Mouse (Mus musculus): ENCODE results near the gene Rhbg. TPM values are rescaled to one million over a fixed set of nuclear protein-coding genes. Genes with fewer than 3 reads are reported as not detected.

Gene Rhbg
- polyA plus RNA-seq, 1 experiment from 2014 or later = not detected

DNA sequence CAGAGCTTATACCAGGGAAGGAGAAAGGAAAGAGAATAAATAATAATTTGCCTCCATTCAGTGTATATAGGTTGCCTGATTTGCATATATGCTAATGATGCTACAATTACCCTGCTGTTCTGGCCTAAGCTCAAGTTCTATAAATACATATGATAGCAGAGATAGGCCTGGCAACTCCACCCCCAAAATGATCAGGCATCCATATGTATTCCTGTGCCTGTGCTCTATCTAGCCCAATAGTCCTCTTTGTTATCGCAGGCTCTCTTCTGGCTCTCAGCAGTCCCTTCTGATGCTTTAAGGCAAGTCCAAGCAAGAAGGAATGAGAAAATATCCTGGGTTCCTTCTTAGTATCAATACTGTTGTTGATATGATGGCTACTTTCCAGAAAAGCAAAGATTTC, 49.8 kb downstream of the Rhbg start:
- Histone ChIP-seq H3K9ac (ENCODE audit: low read length) (peak overlapping the region; percentile 45; the same call in 1 of the 2 replicates), H3K9me3 (ENCODE audit: control insufficient read depth, low read length) (no peaks in the 10 kb centered on the region), H3K4me2 (peak overlapping the region; percentile 11; the same call in 1 of the 2 replicates), H3K4me3 (ENCODE audit: low read depth, low read length) (no peak overlapping the region), H3K27me3 (ENCODE audit: control insufficient read depth, insufficient read depth, low read length) (peaks cover 98% of the 10 kb centered on the region), H3K36me3 (ENCODE audit: control insufficient read depth, insufficient read depth, low read length) (no peaks in the 10 kb centered on the region), H3K4me1 (ENCODE audit: control insufficient read depth, insufficient read depth, low read length) (peaks cover 44% of the 10 kb centered on the region), H3K27ac (ENCODE audit: low read depth, low read length) (peak overlapping the region; percentile 89)
- ATAC-seq (ENCODE audit: low FRiP score) (no peak), DNase-seq (ENCODE audit: low spot score, missing footprints) (peak; percentile 84)
- 9% methylated on average over 1 of the region's 1 CpGs for WGBS

DNA sequence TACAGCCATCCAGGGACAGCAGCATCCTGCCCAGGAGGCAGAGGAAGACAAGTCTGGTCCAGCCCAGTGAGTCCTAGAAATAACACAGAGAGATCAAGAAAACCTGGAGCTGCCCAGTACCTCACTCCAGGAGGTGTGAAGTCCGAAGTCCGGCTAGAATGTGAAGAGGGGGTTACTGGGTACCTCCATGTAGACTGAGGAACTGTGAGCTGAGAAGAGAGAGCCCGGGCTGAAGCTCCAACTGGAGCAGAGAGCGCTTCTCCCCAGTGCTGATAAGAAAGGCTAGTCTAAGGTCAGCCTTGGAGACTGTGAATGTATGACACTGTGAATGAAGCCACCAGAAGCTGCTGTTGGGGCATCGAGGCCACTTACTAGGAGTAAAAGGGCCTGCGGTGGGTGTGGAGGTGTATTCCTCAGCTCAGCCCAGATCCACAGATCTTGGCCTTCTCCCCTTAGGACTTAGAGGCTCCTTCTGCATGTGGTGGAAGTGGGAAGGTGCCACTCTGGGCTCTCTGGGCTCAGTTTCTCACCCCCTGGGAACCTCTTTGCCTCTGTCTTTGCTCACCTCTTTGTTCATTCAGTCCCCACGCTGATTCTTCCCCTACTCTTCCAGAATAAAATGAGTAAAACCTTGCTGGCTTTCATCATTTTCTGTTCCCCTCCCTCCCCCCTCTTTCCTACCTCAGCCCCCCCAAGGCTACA, 50.4 kb downstream of the Rhbg start:
- no peak overlapping the region for H3K4me2 ChIP-seq
- no peak overlapping the region for H3K4me3 ChIP-seq (ENCODE audit: low read depth, low read length)
- H3K36me3 ChIP-seq (ENCODE audit: control insufficient read depth, insufficient read depth, low read length) = no peaks in the 10 kb centered on the region
- peak overlapping the region; percentile 45; the same call in 1 of the 2 replicates for H3K9ac ChIP-seq (ENCODE audit: low read length)
- H3K9me3 ChIP-seq (ENCODE audit: control insufficient read depth, low read length) = no peaks in the 10 kb centered on the region
- H3K27me3 ChIP-seq (ENCODE audit: control insufficient read depth, insufficient read depth, low read length) = peaks cover 98% of the 10 kb centered on the region
- ATAC-seq (ENCODE audit: low FRiP score) (no peak), DNase-seq (ENCODE audit: low spot score, missing footprints) (peak; percentile 89)
- 3% methylated on average over 7 of the region's 7 CpGs for WGBS
- peak overlapping the region; percentile 89 for H3K27ac ChIP-seq (ENCODE audit: low read depth, low read length)
- H3K4me1 ChIP-seq (ENCODE audit: control insufficient read depth, insufficient read depth, low read length) = peaks cover 38% of the 10 kb centered on the region

DNA sequence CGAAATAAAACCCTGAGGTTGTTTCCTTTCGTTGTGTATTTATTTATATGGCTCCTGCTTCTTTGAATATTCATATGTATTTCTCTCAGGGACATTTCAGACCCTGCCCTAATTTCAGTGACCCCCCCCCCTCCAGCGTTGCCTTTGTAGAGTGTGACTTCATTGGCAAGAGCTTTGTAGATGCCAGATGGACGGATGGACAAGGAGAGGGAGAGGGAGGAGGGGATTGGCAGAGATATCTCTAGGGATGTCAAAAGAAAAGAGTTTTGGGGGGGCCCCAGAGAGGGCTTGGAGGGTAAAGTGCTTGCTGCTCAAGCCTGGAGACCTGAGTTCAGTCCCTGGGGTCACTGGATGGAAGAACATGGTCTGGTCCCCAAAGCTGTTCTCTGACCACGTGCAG, 51.1 kb downstream of the Rhbg start:
- WGBS = 10% methylated on average over 5 of the region's 5 CpGs
- Histone ChIP-seq H3K4me1 (ENCODE audit: control insufficient read depth, insufficient read depth, low read length) (peaks cover 42% of the 10 kb centered on the region), H3K4me2 (no peak overlapping the region), H3K4me3 (ENCODE audit: low read depth, low read length) (no peak overlapping the region), H3K9me3 (ENCODE audit: control insufficient read depth, low read length) (no peaks in the 10 kb centered on the region), H3K27ac (ENCODE audit: low read depth, low read length) (no peak overlapping the region), H3K9ac (ENCODE audit: low read length) (no peak overlapping the region), H3K36me3 (ENCODE audit: control insufficient read depth, insufficient read depth, low read length) (no peaks in the 10 kb centered on the region), H3K27me3 (ENCODE audit: control insufficient read depth, insufficient read depth, low read length) (peaks cover 99% of the 10 kb centered on the region)
- no peak for DNase-seq (ENCODE audit: low spot score, missing footprints)
- no peak for ATAC-seq (ENCODE audit: low FRiP score)

DNA sequence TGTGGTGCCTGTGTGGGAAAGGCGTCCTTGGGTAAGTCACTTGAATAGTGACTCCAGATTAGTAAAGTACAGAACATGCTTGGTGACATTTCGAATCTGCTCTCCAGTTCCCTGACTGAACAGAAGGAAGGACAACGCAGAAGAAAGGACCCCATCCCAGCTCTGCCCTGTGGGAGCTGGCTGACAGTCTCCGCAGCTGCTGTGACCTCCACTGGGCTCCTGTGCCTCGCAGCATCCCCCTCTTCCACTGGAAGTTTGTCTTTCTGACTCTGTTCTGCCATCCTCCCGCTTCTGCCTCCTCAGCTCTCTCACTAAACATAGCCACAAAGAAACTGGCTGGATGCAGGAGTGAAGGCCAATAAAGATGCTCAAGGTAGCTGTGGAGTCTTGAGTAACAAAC, 51.5 kb downstream of the Rhbg start:
- no peak overlapping the region for H3K4me2 ChIP-seq
- no peaks in the 10 kb centered on the region for H3K9me3 ChIP-seq (ENCODE audit: control insufficient read depth, low read length)
- H3K27me3 ChIP-seq (ENCODE audit: control insufficient read depth, insufficient read depth, low read length) = peaks cover 99% of the 10 kb centered on the region
- ATAC-seq (ENCODE audit: low FRiP score) (no peak), DNase-seq (ENCODE audit: low spot score, missing footprints) (no peak)
- H3K27ac ChIP-seq (ENCODE audit: low read depth, low read length) = no peak overlapping the region
- H3K36me3 ChIP-seq (ENCODE audit: control insufficient read depth, insufficient read depth, low read length) = no peaks in the 10 kb centered on the region
- WGBS = 1% methylated on average over 6 of the region's 6 CpGs
- H3K4me3 ChIP-seq (ENCODE audit: low read depth, low read length) = no peak overlapping the region
- peaks cover 47% of the 10 kb centered on the region for H3K4me1 ChIP-seq (ENCODE audit: control insufficient read depth, insufficient read depth, low read length)
- H3K9ac ChIP-seq (ENCODE audit: low read length) = no peak overlapping the region

DNA sequence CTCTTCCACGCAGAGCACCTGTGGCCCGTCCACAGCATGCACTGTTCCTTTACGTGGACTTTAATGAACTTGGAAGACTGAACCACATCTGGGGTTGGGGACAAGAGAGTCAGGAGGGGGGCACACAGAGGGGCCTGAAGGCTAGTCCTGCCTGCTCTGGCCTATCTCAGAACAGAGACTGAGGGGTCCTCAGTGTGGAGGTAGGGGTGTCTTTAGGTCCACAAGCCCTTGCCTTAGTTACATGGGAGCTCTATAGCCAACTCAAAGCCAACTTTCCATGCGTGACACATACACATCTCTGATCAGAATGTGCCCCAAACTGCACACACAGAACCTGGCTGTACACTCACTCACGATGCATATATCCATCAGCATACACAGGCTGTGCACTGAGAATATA, 52.9 kb downstream of the Rhbg start:
- Histone ChIP-seq H3K9ac (ENCODE audit: low read length) (no peak overlapping the region), H3K4me3 (ENCODE audit: low read depth, low read length) (no peak overlapping the region), H3K36me3 (ENCODE audit: control insufficient read depth, insufficient read depth, low read length) (no peaks in the 10 kb centered on the region), H3K27ac (ENCODE audit: low read depth, low read length) (no peak overlapping the region), H3K4me1 (ENCODE audit: control insufficient read depth, insufficient read depth, low read length) (peaks cover 50% of the 10 kb centered on the region), H3K4me2 (peak overlapping the region; percentile 44; the same call in 1 of the 2 replicates), H3K27me3 (ENCODE audit: control insufficient read depth, insufficient read depth, low read length) (peaks cover 98% of the 10 kb centered on the region), H3K9me3 (ENCODE audit: control insufficient read depth, low read length) (no peaks in the 10 kb centered on the region)
- DNase-seq (ENCODE audit: low spot score, missing footprints) = peak; percentile 93
- ATAC-seq (ENCODE audit: low FRiP score) = no peak
- WGBS = 11% methylated on average over 5 of the region's 5 CpGs

DNA sequence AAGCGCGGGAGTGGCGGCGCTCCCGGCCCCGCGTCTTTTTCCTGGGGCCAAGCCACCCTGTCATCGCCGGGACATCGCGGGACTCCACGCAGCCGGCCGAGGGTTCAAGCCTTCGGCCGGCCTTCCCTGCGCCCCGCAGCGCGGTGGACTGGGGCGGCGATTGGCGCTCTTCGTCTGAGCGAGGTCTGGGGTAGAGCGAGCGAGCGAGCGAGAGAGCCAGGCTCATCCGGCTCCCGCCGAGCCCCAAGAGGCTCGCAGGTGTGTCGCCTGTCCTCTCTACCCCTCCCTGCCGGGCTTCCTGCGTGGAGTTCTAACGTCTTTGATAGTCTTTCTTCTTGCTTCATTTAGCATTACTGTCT, 53.6 kb downstream of the Rhbg start:
- peak overlapping the region; percentile 44 for H3K4me2 ChIP-seq
- ATAC-seq (ENCODE audit: low FRiP score) = no peak
- under 1% methylated on average over 32 of the region's 37 CpGs for WGBS
- peak overlapping the region; percentile 30 for H3K4me3 ChIP-seq (ENCODE audit: low read depth, low read length)
- peaks cover 44% of the 10 kb centered on the region for H3K4me1 ChIP-seq (ENCODE audit: control insufficient read depth, insufficient read depth, low read length)
- no peaks in the 10 kb centered on the region for H3K9me3 ChIP-seq (ENCODE audit: control insufficient read depth, low read length)
- H3K27me3 ChIP-seq (ENCODE audit: control insufficient read depth, insufficient read depth, low read length) = peaks cover 98% of the 10 kb centered on the region
- no peak overlapping the region; the same call in 1 of the 2 replicates for H3K27ac ChIP-seq (ENCODE audit: low read depth, low read length)
- H3K36me3 ChIP-seq (ENCODE audit: control insufficient read depth, insufficient read depth, low read length) = no peaks in the 10 kb centered on the region
- H3K9ac ChIP-seq (ENCODE audit: low read length) = peak overlapping the region; percentile 63
- DNase-seq (ENCODE audit: low spot score, missing footprints) = peak; percentile 91

DNA sequence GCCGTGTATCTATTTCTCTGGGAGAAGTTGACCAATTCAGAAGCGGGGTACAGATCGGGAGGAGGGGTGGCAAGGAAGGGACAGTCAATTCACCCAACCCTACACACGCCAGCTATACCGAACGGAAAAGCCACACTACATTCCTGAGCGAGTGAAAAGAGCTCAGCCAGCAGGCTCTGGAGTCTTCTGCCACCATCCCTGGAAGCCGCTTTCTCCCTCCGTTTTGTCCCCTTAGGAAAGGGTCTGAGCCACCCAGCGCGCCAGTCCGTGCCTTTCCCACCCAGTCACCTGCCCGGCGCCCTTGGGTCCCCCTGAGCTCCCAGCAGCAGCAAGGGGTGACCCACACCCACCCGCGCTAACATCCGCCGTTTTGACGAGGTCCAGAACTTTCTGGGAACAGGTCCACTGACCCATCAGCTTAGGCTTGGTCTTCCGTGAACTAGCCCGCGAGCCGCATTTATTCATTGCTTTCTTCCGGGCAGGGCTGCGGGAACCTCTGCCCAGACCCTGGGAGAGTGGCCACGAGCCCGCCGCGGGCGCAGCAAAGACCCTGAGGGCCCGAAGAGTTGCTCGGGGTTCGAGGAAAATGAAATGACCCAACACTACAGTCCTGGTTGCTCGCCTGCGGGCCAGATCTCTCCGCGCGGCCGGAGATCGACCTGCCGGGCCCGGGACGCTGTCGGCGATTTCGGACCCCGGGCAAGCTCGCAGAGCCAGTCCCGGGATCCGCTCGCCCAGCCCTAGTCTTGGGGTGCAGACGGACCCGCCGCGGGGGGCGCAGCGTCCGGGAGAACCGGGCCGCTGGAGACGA, 54.1 kb downstream of the Rhbg start:
- Histone ChIP-seq H3K27me3 (ENCODE audit: control insufficient read depth, insufficient read depth, low read length) (peaks cover 98% of the 10 kb centered on the region), H3K36me3 (ENCODE audit: control insufficient read depth, insufficient read depth, low read length) (no peaks in the 10 kb centered on the region), H3K4me3 (ENCODE audit: low read depth, low read length) (peak overlapping the region; percentile 30), H3K27ac (ENCODE audit: low read depth, low read length) (no peak overlapping the region; the same call in 1 of the 2 replicates), H3K9ac (ENCODE audit: low read length) (peak overlapping the region; percentile 63), H3K4me1 (ENCODE audit: control insufficient read depth, insufficient read depth, low read length) (peaks cover 44% of the 10 kb centered on the region), H3K4me2 (peak overlapping the region; percentile 44), H3K9me3 (ENCODE audit: control insufficient read depth, low read length) (no peaks in the 10 kb centered on the region)
- ATAC-seq (ENCODE audit: low FRiP score) (no peak), DNase-seq (ENCODE audit: low spot score, missing footprints) (peak; percentile 97)
- WGBS = under 1% methylated on average over 61 of the region's 61 CpGs

DNA sequence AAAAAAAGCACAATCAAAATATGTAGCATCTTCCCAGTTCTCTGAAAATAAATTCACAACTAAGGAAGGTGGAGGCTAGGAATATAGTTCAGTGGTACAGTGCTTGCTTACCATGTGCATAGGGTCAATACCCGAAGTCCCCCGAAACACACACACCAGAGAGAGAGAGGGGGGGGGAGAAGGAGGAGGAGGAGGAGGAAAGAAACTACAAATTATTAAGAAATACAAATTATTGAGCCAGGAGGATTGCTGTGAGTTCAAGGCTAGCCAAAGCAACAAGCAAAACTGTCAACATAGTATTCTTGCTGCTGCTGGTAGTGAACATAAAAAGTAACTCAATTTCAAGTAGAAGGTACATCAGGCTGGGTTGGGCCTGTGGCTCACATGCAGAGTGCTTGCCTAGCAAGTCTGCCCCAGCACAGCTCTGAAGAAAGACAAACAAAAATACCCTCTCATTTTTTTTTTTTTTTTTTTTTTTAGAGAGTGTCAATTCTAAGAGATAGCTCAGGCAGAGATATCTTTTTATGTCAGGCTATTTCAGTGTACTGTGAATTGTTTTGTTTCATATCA, 54.9 kb downstream of the Rhbg start:
- Histone ChIP-seq H3K36me3 (ENCODE audit: control insufficient read depth, insufficient read depth, low read length) (no peaks in the 10 kb centered on the region), H3K9me3 (ENCODE audit: control insufficient read depth, low read length) (no peaks in the 10 kb centered on the region), H3K4me3 (ENCODE audit: low read depth, low read length) (no peak overlapping the region), H3K27me3 (ENCODE audit: control insufficient read depth, insufficient read depth, low read length) (peaks cover 96% of the 10 kb centered on the region), H3K9ac (ENCODE audit: low read length) (no peak overlapping the region), H3K27ac (ENCODE audit: low read depth, low read length) (no peak overlapping the region), H3K4me1 (ENCODE audit: control insufficient read depth, insufficient read depth, low read length) (peaks cover 37% of the 10 kb centered on the region), H3K4me2 (no peak overlapping the region)
- 21% methylated on average over 2 of the region's 2 CpGs for WGBS
- ATAC-seq (ENCODE audit: low FRiP score) = no peak
- peak; percentile 90 for DNase-seq (ENCODE audit: low spot score, missing footprints)

All from midbrain, embryonic 11.5 days (tissue).